Mouse (Mus musculus): ENCODE measurements around the gene 2410015M20Rik.

DNA sequence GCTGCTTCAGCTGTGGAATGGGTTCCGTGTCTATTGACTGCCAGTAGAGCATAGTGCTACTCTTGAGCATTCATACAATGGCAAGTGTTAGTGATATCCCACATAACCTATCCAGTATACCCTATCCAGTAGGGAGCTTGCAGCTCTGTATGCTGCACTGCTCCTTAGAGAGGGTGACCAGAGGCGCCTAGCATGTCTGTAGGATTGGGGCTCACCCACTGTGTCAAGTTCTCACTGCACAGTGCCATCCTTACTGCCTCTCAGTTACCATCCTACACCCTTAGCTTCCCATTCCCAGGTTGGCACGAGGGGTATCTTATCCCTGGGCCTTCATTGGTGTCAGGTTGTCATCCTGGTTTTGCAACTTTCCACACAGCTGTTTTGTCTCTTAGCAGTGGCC, 5.1 kb downstream of the 2410015M20Rik start:
- TF ChIP-seq CTCF (IDR thresholded peaks at IDR 0.05; ENCODE audit: extremely low read depth, insufficient read depth, insufficient read length, insufficient replicate concordance) (no peak), POLR2A (IDR thresholded peaks at IDR 0.05; ENCODE audit: low read depth, low read length) (no peak)

Data from spleen, adult 2 months (tissue).